Mouse (Mus musculus) megakaryocyte, adult 5-6 weeks (primary cell): ENCODE measurements around the gene Smlr1. TPM values are rescaled to one million over a fixed set of nuclear protein-coding genes. Genes with fewer than 3 reads are reported as not detected.

ENCODE experiments used
- ATAC-seq: 2 replicates; pipeline ENCODE4 v1.8.0; 2016; ENCODE audit warnings: mild to moderate bottlenecking, inconsistent platforms; ENCODE audit not compliant: poor library complexity, severe bottlenecking
- total RNA-seq, 2 experiments: library from RNA; stranded (forward) in 1 of 2; stranded (reverse) in 1 of 2; fragments of 153-499, 151-499 nt in 1 of 2; fragments of 221-1000, 200-1000 nt in 1 of 2; gene quantifications; 2 replicates each; pipeline versions ENCODE4 v1.2.3 to v1.2.4; 2015 to 2017

Gene Smlr1
- total RNA-seq (2015): not detected in 2 replicates
- not detected in 2 replicates for total RNA-seq (2017)

DNA sequence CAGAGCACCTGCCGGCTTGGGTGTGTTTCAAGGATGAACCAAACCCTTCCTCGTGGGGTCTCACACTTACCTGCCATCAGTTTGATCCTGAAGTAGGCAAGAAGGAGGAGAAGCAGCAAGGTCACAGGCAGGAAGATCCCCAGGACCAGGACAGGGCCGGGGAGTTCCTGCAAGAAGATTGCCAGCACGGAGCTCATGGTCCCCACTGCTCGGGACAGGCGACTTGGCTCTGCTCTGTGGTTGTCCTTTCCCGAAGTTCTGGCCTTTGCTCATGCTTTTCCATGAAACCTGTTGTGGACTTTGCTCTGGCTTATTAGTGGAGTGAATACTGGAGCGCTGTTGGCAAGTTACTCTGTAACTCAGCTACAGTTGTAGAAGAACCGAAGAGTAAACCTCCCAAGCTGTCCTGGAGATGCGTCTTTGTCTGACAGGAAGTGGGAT lies at the start of gene Smlr1:
Gene Smlr1, minus strand, starts transcription at position 377 of the 441 bp plus-strand sequence.
- no peak for ATAC-seq

DNA sequence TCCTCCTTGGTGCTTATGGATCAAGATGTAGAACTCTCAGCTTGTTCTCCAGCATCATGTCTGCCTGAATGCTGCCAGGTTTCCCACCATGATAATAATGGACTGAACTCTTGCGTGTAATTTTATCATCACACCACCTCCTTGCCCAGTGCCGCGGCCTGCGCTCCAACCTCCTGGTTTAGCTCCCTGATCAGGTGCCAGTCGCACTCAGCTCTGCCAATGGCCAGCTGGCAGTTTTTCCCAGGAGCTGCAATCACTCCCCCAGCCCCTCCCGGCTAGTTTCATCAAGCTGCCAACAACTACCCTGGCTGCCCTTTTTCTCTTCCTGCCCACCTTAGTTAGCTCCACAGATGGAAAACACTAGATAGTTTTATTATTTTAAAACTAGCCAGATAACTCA lies 48.8 kb upstream of the Smlr1 start:
- no peak for ATAC-seq

DNA sequence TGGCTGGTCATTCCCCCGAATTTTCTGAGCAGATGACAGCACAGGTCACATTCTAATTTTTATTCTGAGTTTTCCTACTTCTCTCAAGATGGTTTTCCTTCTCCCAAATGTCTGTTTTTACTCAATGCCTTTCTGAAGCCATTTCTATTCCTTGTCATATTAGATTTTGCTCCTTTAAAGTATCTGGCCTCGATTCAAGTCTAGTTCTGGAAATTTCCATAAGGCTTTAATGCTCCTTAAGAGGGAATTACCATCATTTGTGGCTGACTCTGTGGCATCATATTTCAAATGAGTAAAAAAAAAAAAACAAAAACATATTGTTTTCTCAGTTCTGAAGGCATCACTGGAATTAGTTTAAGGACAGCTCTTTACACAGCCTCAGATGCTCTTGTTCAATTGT lies 44.0 kb upstream of the Smlr1 start:
- ATAC-seq: no peak

DNA sequence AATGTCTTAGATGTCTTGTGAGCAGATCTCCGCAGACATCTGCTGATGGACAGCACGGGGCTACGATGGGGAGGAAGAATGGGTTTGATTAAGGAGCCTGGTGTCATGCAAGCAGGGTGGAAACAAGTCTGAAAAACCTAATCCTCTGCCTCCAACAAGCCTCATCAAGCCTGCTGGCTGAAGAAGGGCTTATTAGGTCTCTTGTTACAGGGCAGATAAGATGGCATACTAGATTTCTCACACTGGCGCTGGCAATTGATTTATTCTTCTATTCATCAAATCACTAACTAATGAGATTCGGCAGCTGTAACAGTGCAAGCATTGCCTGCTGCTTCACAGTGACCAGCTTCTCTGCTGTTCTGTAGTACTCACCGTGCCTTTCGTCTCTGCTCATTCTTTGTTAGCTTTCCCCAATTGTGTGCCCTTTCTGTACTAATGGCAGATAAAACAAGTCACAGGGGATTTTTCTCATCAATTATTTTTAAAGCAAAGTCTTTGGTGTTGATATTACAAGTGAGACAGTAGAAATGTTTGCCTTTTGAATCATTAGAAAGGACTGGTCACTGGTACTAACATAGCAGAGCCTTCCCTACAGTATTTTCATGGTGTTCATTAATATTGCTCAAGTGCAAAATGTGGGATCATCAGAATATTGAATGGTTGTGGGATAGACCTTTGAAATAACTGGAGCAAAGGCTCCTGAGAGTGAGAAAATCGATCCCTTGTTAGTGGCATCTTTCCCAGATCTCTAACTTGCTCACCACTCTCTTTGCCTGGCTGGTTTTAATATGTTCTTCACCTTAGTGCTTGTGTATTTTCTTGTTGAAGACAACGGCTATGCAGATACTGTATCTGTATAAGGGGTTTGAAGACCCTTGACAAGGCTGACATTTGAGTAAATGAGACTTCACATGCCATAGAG lies 35.5 kb upstream of the Smlr1 start:
- no peak for ATAC-seq

DNA sequence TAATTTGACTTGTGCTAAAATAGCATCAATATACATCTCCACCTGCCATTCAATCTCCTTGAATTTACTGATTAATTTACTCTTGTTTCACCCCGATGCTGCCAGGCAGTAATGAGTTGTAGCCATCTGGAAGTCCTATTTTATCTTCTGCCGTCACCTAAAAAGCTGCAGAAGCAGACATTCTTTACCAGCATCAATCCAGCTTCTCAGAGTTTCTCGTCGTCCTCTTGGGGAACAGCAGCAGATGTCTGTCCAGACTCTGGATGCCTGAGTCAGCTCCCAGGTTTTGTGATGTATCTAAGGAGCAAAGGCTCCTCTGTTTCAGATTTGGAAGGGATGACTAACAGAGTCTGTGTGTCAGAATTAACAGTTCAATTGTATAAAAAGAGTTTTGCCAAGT lies 16.9 kb upstream of the Smlr1 start:
- ATAC-seq: no peak

DNA sequence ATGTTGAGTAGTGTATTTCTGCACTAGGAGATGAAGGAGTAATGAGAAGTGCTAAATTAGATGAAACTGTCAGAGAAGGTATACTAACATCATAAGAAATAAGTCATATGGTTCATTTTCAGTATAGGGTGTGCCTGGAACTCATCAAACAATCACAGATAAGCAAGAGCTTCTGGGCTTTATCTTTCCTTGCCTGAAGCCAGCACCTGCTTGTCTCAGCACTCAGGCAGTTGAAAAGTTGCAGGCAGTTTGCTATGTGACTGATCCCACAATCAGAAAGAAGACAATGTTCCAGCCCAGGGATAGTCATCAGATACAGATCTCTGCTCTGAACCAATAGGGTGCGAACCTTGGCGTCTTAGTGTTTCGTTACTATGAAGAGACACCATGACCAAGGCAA lies 5.0 kb upstream of the Smlr1 start:
- no peak for ATAC-seq

DNA sequence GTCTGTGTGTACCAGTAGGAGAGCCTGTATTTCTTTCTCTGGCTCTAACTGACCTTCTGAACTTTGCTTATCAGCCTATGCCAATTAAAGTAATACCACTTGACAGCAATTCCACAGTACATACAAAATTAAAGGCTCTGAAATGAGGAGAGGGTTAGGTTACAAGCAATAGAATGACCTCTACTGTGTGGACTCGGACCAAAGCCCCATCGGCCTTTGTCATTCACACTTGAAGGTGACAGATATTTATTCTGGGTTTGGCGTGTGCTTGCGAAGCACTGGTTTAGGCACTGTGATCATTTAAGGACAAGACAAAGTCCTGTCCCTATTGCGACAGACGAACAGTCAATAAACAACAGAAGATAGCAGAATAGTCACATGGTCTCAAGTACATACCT lies 3.7 kb upstream of the Smlr1 start:
- ATAC-seq: no peak

DNA sequence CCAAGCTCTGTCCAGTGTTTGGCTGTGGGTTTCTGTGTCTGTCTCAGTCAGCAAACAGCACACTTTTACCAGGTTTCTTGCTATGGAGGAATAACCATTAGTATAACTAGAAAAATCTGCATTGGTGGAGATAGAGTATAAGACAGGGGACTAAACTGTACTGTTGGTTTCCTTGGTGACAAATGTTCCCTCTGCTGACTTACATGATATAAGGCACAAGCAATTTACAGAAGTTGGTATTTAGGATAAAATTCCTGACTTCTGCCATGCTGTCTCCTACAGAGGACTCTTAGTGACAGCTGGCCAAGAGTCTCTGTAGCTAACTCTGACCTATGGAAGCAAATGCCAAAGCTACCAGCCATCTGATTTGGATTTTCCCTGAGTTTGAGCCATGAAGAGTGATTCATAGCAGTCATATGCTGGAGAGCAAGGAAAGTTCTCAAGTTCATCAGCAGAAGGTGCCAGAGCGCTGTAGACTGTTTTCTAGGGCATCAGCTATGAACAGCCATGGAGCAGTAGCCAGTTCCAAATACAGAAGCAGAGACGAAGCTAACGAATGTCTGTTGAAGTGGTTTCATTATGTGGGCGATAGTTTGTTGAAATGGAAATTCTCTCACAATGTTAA lies 3.2 kb upstream of the Smlr1 start:
- no peak for ATAC-seq

DNA sequence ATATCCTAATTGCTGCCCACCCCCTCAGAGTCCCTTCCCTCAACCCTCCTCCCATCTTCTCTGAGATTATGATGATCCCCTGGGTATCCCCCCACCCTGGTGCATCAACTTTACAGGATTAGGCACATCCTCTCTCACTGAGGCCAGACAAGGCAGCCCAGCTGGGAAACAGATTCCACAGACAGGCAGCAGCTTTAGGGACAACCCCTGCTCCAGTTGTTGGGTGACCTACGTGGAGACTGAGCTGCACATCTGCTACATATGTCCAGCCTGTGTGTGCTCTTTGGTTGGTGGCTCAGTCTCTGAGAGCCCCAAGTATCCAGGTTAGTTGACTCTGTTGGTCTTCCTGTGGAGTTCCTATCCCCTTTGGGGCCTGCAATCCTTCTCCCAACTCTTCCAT lies 2.7 kb upstream of the Smlr1 start:
- ATAC-seq: no peak

DNA sequence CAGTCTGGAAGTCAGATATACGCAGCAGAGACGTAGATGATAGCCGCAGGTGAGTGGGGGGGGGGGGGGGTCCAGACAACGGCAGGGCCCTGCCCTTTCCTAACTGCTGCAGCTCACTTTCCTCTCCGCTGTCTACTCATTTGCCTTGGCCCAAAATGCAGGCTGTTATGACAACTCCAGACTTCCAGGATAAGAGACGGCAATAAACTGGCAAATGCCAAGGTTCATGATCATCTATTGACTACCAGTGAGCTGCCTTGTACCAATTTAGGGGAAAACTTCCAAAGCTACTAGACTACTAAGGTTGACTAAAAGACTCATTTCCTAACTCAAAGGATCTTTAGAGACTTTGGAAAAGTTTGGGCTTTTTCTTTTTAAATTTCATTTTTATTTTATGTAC lies 554 bp upstream of the Smlr1 start:
- no peak for ATAC-seq

DNA sequence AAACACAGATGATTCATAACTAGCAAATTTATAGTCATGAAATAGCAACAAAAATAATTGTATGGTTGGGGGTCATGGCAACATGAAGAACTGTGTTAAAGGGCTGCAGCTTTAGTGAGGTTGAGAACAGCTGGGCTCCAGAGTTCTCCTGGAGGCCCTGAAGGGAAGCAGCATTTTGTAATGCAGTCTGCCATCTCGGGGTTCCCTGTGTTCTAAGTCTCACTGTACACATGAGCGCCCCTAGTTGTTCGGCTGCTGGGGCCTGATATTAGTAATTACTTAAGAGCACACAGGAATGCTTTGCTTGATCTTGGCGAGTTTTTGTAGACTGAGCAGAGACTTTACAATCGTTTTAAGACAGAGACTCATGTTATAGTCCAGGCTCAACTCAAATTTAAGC lies 1.6 kb downstream of the Smlr1 start:
- no peak for ATAC-seq

DNA sequence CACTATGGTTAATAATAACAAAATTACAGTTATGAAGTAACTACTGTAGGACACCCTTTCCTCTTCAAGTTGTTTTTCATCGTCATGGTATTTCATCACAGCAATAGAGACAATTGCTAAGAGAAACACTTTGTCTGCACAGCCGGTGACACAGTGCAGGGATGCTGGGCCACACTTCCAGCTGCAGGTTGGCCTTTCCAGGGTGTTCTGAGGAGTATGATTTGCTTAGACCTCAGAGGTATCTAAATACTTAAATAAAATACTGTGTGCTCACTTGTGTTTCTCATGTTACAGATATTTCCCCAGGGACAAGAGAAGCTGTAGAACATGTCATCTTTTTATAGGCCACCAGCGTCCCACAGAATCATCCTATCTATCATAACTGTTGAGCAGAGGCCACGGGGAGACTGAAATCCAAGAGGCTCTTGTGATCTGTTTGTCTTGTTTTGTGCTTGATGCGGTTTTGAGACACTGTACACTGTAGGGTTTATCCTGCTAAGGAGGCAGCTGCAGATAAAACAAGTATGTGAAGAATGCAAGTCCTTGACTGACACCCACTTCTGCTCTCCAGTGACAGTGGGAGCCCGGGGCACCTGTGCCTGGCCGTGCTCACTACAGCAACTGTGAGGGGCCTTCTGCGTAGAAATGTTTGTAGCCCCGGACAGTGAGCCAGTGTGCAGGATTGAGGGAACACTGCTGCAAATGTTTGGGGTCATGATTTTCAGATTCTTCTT lies 2.4 kb downstream of the Smlr1 start:
- ATAC-seq: no peak

DNA sequence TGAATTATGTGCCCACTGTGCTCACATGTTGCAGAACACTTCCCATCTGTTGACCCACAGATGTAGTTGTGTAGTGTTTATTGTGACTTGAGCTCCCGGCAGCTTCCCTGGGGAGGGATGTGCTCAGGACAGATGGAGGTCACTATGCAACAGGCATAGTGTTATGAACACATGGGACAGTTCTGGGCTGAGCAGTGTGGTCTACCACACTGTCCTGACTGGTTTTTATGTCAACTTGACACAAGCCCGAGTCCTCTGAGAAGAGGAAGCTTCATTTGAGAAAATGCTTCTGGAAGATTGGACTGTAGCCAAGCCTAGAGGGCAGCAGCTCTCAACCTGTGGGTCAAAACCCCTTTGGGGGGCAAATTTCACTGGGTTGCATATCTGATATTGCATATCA lies 3.0 kb downstream of the Smlr1 start:
- no peak for ATAC-seq

DNA sequence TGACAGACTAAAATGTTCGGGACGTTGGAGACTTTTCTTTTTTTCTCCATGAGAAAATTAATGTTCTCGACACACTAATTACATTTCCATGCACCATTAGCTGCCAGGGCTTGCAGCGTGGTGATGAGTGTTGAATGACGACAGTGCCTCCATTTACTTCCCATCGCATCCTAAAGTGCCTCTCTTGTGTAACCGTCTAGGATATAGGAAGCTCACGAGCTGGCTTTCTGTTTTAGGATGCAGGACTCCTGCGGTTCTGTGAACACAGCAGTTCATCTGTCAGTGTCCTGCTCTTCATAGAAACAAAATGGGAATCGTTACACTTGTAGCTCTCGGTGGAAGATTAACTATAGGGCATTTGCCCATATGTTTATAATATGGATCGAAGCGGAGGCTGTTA lies 4.7 kb downstream of the Smlr1 start:
- ATAC-seq: no peak

DNA sequence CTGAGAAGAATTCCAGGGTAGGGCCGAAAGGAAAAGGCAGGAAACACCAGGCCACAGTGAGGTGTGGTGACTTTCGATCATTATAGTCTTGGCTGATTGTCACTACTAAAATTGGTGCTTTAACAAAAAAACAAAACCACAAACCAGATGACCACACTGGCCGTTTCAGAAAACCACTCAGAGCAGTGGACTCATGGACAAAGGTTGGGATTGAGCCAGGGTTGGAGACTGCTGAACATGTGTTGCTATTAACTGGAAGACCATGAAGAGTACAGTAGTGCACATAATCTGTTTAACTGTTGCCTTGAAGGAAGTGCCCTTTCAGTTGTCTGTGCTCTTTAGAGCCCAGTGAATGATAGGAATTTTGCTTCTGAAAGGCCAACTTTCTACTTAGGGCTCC lies 8.9 kb downstream of the Smlr1 start:
- no peak for ATAC-seq

DNA sequence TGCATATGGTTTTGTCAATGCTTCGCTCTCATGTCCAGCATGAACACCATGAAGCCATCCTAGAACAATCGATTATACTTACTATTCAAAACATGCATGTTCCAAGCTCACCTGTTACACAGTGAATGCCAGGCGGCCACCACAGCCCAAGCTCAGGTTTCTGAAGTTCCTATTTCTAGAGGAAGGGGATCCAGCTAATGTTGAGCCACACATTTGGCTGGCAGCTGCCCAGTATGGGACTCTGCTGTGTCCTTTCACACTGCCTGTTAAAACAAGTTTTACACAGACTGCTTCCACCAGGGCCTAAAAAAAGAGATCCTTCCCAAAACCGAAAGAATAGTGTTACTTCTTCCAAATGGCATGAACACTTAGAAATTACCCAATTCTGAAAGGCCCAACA lies 9.4 kb downstream of the Smlr1 start:
- ATAC-seq: no peak

DNA sequence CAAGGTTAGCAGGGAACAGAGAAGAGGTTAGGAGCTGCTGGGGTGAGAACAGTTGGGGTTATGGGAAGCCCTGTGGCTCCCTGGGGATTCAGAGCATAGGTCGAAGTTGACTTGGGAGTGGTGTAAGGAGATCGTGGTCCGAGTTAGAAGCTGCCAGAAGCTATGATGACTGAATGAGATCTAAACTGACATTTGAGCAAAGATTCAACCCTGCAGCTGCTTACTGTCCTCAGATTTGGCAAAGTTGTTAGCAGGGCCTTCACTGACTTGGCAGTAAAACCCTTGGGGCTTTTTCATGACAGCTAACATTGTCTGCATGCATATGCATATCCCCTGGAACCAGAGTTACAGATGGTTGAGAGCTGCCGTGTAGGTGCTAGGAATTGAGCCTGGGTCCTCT lies 9.9 kb downstream of the Smlr1 start:
- ATAC-seq: no peak

DNA sequence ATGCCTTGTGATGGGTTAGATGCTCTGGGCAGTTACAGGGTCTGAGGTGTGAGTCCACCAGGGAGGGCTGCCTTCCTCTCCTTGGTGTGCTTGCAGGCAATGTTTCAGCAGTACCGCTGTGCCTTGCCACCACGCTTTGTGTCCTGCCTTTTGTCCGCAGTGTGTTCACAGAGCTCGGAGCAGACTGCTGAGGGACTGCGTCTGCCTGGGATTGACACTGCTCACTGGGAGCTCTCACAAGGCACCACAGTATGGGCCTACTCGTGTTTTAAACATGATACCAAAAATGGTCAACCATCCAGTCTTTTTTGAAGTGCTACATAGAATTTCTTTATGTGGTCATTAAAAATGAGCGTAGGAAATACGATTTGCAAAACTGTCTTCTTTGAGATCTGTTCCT lies 12.3 kb downstream of the Smlr1 start:
- ATAC-seq: no peak

DNA sequence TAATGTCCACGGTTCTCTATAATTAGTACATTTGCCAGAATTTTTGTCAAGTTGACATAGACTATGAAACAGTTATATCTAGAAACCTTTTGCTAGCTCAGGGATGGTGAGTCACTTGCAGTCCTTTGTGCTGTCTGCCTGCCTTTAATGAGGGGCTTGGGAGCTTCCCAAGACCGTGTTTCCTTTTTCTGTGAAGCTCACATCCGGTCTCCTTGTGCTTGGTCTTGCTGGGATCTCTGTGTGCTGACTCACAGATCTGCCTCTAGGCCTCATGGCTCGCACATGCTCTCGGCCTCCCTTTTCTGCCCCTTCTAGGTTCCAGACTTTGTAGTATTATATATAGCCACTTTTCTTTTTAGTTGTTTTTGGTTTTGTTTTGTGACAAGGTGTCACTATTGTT lies 15.6 kb downstream of the Smlr1 start:
- ATAC-seq: no peak

DNA sequence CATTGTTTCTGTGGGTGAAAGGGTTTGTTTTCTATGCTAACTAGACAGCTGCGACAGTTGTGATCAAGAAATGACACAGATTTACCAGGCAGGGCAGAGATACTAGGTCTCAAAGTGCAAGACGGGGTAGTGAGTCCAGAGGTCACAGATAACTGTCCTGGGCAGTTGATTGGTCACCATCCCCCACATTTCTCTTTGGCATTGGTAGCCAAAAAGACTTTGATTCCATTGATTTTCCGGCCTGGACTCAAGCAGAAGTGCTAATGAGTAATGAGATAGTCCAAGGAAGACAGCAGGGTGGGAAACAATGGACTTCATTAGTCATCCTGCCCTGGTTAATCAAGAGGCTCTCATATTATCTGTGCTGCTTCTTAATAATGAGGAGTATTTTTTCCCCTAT lies 16.1 kb downstream of the Smlr1 start:
- ATAC-seq: no peak

DNA sequence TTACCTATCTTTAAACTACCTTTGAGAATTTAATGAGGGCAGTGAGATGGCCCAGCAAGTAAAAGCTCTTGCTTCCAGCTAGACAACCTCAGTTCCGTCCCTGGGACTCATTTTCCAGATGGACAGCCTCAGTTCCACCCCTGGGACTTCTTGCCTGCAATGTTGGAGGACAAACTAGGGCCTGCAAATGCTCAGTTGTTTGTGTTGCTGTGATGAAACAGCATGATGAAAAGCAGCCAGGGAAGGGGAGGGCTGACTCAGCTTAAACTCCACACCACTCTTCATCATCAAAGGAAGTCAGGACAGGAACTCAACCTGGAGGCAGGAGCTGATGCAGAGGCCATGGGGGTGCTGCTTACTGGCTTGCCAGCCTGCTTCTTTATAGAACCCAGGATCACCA lies 22.2 kb downstream of the Smlr1 start:
- no peak for ATAC-seq

DNA sequence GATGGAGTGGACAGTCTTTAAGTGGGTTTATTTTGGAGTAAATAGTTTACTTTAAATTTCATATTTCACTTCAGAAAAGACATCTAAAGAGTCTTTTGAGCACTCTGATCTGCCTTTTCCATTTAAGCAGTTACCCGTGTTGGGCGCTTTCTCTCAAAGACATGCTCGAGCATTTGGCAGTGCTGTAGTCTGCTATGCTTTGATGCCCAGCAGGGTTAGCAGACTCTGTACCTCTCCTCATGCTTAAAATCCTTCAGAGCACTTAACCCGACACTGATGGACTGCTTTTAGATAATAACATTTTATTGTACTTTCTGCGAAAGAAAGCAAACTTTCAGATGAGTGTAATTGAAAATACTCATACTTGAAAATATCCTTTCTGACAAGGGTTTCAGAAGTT lies 32.8 kb downstream of the Smlr1 start:
- no peak for ATAC-seq
